Mouse (Mus musculus) left cerebral cortex, postnatal 10 days (tissue): ENCODE results near the gene Pgrmc2. TPM values are rescaled to one million over a fixed set of nuclear protein-coding genes. Genes with fewer than 3 reads are reported as not detected.

Source experiments
- DNase-seq, 2 experiments: peaks; one replicate each; pipeline ENCODE4 v3.0.0; 2021 to 2022; ENCODE audit warnings: low spot score in 2 of 2, mixed read lengths in 1 of 2; ENCODE audit errors: extremely low spot score in 1 of 2
- intact Hi-C: fragments of 180-260 bp; cut with DNase I; formaldehyde crosslinking; loops from one replicate; pipeline ENCODE4 v1.15.1; 2025
- total RNA-seq, 2 experiments: library from RNA; stranded (reverse); gene quantifications; 2 replicates each; pipeline ENCODE4 v1.2.3; 2021

Gene Pgrmc2
- total RNA-seq, 2 experiments from 2014 or later = 46.9 to 49.5 TPM

- no peak for DNase-seq
- intact Hi-C loops = no loop called here
Measured at GRCm38 (mm10) chr3:41020687-41021086, 62.2 kb downstream of the Pgrmc2 start.

GRCm38 (mm10) chr3:41018022-41018608, 64.7 kb downstream of the Pgrmc2 start:
- no peak for DNase-seq
- intact Hi-C loops = no loop called here

Other genes with a start within 250 kb of the Pgrmc2 start
- 10 to 100 TPM; 16.8 to 18.2 TPM for gene Mfsd8, start 236.2 kb downstream of the Pgrmc2 start, total RNA-seq
- 10 to 100 TPM; 13.5 to 15.2 TPM for gene Abhd18, start 236.1 kb downstream of the Pgrmc2 start, total RNA-seq
- gene 1700034I23Rik, start 180.5 kb downstream of the Pgrmc2 start, total RNA-seq = under 1 TPM; 0.17 to 0.24 TPM
- 10 to 100 TPM; 23.9 to 24.5 TPM for gene Larp1b, start 133.2 kb downstream of the Pgrmc2 start, total RNA-seq